Mouse (Mus musculus) gastrocnemius, postnatal 14 days (tissue): ENCODE measurements around the gene Chrdl2. TPM values are rescaled to one million over a fixed set of nuclear protein-coding genes. Genes with fewer than 3 reads are reported as not detected.
"Not testable (repeated sequence)": the region's sequence is repeated elsewhere in the genome, so short reads cannot be mapped to it uniquely, and the experiment has no call there.

Source experiments
- DNase-seq: peaks from one replicate; pipeline ENCODE4 v3.0.0; 2021; ENCODE audit warnings: mixed read lengths
- intact Hi-C: fragments of 180-260 bp; cut with DNase I; formaldehyde crosslinking; loops from one replicate; pipeline ENCODE4 v1.15.1; 2025; ENCODE audit warnings: low total_unique reads
- long read RNA-seq, 2 experiments: library from polyadenylated mRNA; stranded (forward); transcript quantifications; one replicate each; pipeline ENCODE4 v2.0.0; 2021
- total RNA-seq, 2 experiments: library from RNA; stranded (reverse); gene quantifications; 2 replicates each; pipeline ENCODE4 v1.2.3; 2021

Gene Chrdl2
- total RNA-seq, result 1 to 10 TPM; 1.5 to 3.0 TPM
- long read RNA-seq, experiment 1, result 0 reads
- long read RNA-seq, experiment 2, partial matches to known transcripts, result 0 of 2 reads
- long read RNA-seq, experiment 2, other reads (novel, unspliced or antisense), result 0 of 2 reads

DNA sequence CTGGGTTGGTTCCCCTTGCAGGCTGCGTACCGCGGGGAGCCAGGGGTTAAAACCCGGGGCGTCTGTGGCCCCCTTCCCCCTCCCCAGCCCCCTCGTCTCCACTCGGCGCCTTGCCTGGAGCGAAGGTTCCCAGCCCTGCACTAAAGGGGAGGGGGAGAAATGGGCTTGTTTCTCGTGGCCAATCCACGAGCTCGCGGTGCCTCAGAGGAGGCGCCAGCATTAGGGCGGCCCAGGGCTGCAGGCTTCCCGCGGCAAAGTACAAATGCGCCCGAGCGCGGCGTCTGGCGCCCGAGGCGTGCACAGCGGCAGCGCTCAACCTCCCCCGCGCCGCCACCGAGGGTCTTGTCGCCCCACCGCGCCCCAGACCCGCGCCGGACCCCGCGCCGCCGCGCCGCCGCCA, at the start of gene Chrdl2:
Gene Chrdl2 (plus strand): TSS at position 383 of the 400 bp plus-strand sequence.
- intact Hi-C loops, result loop anchor here (5.0 kb wide), 1 partner anchor 107 kb away; no protein-coding TSS in a partner anchor
- peak; percentile 27 for DNase-seq

DNA sequence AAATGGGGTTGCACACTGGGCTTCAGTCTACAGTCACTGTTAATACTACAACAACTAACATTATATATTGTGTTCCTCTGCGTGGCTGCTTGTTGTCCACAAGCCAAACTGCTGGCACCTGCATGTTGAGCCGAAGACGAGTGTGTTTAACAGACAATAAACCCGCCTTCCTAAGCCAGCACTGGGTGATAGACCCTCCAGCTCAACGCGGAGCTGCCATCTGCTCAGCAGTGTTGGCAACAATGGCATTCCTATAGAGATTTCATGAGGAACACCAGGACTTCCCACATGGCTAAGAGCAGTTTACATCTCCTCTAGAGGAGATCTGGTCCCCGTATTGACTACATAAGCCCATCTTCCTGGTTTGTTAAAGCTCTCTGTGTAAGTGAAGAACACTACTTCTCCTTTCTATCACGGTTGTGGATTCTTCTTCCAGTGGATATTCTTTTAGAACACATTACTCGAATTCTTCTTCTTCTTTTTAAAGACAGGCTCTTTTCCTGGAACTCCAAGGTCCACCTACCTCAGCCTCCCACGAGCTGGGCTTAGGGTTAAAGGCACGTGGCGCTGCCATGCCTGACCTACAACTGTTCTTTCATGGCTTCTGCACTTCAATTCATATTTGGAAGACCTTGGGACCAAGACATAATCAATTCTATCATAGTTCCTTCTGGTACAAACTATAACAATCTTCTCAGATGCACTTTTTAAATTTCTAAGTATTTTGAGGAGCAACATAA, 48.6 kb upstream of the Chrdl2 start:
- intact Hi-C loops, result no loop called here
- DNase-seq, result no peak

DNA sequence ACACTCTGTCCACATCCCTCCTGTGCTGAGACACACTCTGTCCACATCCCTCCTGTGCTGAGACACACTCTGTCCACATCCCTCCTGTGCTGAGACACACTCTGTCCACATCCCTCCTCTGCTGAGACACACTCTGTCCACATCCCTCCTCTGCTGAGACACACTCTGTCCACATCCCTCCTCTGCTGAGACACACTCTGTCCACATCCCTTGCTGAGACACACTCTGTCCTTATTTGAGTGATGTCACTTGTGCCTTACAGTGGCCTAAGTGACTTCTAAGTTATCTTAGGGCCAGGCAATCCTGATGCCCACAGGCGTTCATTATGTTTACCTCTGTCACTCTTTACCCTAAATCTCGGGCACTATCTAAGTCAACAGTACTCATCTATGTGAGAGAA, 45.4 kb upstream of the Chrdl2 start:
- DNase-seq, intact Hi-C loops: not testable (repeated sequence)

DNA sequence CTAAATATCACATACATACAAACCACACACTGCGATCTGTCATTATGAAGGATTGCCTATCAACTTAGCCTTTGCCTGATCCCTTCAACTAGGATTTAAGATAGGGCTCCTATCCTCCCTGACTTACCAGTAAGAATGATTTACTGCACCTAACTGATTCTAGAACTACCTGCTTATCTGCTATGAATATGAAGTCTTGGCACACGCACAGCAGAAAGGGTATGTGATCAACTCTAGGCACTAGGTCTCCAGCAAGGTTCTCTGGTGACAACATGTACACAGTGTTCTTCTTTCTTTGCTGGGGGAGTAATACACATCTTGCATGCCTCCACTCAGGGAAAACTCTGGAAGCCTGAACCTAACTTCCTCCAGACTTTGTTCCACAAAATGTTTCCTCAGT, 44.5 kb upstream of the Chrdl2 start:
- no peak for DNase-seq
- intact Hi-C loops, result no loop called here

DNA sequence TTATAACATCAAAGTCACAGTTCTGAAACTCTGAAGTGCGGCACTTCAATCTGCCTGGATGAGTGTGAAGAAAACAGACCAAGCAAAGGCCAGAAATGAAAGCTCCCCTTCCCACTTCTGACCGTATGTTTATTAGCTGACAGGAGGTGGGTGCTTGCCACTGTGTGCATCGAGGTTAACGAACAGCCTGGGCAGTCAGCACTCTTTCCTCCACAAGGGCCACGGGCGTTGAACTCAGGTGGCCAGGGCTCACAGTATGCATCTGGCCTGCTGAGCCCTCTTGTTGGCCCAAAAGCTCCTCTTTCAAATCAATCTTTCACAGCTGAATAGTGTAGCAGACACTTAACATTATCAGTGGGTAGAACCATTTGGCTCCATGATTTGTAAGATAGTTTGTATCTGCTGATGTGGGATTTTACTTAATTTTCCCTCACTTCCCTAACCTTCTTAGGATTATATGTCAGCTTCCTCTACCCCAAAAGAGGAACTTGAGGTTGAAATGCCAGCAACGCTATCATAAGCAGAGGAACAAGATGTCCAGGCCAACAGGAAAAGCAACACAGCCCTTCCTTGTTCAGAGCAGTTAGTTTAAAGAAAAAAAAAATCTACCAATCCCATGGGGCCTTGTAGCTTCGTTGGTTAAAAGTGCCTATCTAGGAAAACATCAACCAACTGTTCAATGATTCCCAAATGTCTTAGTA, 43.3 kb upstream of the Chrdl2 start:
- intact Hi-C loops, result no loop called here
- no peak for DNase-seq

DNA sequence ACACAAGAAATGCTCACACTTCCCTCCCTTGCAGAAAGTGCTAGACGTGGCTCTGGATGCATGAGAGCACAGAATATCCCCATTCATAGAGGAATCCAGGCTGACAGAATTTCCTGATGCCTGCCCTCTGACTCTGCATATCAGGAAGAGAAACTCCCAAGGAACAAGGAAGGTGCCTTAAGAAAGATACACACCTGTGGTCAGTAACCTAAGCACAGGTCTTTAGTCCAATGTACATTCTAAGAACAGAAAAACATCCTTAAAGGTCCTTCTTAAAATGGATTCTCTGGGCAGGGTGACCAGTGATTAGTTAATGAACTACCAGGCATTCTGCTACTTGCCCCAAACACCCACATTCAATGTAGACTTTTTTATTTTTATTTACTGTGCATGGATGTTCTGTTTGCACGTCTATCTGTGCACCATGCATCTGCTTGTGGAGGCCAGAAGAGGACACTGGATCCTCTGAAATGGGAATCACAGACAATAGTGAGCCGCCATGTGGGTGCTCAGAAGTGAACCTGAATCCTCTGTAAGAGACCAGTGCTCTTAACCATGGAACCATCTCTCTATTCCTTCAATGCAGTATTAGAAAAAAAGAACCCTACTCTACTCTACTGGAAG, 42.6 kb upstream of the Chrdl2 start:
- no peak for DNase-seq
- intact Hi-C loops, result no loop called here

DNA sequence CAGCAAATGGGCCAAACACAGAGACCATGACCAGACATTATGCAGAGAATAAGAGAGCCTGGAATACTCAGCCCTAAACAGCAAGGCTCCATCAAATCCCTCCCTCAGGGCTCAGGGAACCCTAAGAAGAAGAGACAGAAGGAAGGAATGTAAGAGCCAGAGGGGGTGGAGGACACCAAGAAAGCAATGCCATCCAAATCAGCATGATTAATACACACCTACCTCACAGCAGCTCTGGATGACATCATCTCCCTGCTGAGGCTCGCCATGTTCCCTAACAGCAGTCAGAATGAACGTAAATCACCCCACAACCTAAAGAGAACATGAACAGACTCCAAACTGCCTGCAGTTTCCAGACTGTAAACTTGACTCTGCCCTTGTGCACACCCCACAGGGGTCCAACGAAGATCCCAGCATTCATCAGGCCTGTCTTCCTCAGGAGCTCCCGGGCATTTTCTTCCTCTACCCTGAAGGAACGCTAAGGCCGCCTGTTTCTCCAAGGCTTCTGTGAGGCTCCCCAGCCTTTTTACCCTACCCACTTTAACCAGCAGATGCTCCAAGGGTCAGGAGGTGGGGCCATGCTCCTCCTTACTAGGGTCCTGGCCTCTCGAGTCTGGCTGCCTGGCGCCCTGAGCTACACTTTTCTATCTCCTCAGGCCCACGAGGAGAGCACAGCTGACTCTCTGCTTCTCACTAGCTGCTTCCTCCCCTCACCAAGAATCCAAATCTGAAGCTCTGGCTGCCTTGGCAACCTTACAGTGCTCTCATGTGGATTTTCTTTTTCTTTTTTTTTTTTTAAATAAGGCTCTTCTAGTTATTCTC, 40.7 kb upstream of the Chrdl2 start:
- DNase-seq, result peak; percentile 9
- intact Hi-C loops, result no loop called here

DNA sequence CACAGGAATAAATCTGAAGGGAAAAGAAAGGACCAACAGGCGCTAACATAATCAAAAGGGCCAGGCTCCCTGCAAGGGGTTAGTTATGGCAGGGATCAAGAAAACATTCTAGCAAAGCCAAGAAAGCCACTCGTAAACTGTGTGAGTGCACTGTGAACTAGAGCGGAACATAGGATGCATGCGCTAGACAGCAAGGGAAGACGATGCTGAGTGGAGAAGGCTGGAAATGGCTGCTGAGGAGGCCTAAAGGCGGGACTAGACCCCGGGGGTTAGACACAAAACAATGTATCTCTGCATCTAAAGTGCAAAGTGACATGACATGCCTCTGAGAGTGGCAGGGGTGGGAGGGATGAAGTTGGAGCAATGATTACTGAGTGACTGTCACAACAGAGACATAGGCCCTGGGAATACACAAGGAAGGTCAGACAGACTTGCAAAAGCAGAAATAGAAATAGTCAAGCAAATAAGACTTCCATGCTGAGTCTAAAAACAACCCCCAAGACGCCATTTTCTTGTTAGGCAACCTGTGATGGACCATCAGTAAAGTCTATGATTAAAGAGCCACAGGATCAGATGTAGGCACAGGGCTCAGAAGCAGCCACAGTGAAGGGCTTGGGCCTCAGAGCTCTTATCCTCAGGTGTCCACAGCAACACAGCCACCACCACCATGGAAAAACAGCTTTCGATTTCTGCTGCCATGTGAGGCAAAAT, 39.8 kb upstream of the Chrdl2 start:
- intact Hi-C loops, result no loop called here
- no peak for DNase-seq

DNA sequence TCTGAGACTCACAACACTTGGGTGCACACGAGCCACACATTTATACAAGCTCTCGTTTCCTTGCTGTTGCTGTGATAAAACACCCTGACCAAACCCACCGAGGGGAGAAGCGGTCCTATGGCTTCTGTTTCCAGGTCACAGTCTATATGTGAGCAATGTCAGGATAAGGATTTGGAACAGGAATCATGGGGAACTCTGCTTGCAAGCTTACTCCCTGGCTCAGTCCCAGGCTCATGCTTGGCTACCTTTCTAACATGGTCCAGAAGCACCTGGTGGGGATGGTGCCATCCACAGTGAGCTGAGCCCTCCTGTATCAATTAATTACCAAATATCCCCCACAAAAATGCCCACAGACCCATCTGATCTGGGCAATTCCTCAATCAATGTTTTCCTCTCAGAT, 36.8 kb upstream of the Chrdl2 start:
- intact Hi-C loops, result no loop called here
- DNase-seq, result no peak

DNA sequence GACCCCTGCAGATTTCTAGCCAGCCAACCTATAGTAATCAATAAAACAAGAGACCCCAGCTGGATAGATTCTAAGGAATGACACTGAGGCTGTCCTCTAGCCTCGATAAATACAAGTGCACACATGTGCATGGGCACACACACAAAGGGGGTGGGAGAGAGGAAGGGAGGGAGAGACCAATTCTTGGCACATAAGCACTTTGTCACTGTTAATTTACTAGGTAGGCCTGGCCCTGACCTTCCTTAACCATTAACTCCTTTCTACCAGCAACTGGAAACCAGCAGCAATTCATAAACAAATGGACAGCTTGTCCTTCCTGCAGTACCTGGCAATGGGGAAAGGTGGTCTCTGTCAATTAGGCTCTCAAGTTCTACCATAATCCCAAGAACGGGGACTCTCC, 34.0 kb upstream of the Chrdl2 start:
- intact Hi-C loops, result no loop called here
- no peak for DNase-seq

DNA sequence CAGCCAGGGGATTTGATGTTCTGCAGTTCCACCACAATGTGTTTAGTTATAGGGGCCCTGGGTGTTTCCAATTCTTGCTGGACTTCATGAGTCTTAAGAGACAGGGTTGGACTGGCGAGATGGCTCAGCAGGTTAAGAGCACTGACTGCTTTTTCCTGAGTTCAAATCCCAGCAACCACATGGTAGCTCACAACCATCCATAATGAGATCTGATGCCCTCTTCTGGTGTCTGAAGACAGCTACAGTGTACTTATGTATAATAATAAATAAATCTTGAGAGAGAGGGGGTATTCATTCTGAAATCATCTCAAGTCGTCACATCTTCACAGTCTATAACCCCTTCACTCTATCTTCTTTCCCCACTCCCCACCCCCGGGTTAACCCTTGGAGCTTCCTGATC, 33.1 kb upstream of the Chrdl2 start:
- DNase-seq, intact Hi-C loops: not testable (repeated sequence)

DNA sequence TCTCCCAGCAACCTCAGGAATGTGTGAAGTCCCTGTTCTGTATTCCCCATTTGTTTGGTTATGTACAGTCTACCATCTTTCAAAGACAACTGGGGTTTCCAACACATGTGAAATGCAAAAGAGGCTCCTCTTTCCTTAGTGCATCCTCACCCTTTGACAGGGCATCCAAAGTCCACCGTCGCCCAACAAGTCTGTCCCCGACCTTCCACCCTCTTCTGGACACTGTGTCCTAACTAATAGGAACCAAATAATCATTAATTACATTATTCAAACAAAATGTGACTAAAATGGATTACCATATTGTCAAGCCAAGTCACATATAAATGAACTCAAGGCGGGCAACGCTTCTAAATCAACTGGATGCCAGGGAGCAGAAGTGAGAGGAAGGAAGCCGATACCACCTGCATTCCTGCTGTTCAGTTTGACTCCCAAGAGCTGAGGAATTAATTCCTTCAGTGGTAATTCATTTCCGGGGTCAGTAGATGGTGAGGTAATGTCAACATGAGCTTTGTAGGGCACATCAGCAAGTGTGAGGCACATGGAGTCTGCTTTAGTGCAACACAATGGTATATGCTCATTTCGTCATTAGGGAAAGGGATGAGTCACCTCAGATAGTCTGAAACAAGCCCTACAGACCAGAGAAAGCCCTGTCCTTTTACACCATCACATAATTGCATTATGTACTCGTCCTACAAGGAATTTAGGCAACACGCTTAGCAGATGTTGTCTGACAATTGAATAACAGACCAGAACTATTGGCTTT, 31.6 kb upstream of the Chrdl2 start:
- no peak for DNase-seq
- intact Hi-C loops, result no loop called here

DNA sequence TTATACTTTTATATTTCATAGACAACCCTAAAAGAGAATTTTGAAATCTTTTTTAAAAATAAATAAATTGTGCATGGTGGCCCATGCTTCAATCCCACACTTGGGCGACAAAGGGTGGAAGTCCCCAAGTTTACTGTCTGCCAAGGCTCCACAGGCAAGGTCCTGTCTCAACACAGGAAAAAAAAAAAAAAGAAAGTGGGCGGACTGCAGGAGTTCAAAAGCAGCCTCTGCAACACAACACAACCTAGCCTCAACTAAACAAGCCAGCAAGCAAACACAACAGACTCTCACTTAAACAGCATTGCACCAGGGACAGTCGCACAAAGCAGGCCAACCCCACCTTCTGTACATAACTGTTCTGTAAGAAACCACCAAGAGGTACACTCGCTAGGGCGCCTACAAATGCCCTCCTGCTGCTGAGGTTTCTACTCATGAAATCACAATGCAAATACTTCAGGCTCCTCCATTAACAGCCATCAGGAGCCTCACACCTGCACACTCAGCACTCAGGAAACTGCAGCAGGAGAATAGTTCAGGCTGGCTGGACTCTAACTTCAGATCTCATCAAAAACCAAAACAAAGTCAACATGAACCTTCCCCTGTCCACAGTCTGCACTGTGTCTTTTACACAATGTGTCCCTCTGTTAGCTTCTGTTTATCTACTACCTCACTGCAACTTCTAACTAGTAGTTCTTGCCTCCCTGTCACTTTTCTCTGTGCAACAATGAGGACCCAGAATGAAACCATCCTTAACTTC, 30.0 kb upstream of the Chrdl2 start:
- DNase-seq, result no peak
- intact Hi-C loops, result no loop called here

DNA sequence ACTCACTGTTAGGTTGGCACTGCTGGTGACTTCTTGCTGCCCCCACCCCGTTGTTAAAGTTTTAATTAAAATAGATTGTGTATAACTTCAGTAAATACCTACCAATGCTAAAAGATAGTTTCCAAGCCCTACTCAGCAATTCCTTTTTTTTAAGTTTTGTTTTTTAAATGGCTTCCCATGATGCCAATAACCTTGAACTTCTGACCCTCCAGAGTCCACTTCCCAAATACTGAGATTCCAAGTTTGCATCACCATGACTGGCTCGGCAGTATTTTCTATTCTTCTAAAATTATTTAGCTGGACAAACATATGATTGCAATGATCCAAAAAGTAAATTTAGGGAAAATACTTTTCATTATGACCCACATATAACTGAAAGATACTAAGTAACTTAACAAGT, 27.9 kb upstream of the Chrdl2 start:
- intact Hi-C loops, result no loop called here
- no peak for DNase-seq

DNA sequence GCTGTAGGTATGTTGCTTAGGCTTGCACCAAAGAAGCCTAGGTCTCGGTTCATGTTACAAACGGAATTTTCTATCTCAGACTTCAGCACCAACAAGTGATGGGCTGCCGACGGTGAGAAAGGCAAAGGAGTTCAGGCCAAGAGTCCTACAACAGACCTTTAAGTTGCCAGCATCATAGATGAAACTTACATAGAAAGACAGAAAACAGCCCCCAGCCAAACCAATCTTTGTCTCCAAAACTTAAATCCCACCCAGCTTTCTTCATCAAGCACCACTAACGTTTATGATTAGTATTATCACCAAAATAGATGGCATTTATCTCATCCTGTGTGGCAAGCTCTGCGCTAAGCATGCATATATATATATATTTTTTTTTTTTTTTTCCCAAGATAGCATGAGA, 26.9 kb upstream of the Chrdl2 start:
- intact Hi-C loops, result no loop called here
- no peak for DNase-seq

DNA sequence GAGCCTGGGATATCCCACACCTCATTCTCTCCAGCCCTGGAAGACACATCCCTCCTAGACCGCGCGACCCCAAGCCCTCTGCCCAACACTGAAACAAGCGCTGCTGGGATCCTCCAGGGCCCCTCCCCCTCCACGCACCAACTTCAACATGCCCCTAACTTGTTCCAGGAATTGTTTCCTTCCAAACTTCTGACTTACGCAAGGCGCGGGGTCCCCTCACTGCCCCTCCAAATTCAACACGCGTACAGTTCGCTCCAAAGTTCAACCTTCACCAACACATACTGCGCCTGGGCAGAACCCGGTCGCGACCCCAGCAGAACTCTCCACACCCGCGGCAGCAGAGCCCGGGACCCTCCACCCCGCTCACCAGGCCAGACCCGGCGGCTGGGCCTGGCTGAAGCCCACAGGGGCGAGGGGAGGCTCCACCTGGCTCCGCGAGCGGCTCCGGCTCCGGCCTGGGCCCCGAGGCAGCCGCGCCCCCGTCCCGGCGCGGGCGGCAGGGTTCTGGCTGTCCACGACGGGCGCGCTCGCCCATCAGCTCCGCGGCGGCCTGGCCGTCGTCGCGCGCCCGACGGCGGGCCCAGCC, 26.3 kb upstream of the Chrdl2 start:
- intact Hi-C loops, result loop anchor here (5.0 kb wide), 1 partner anchor 47 kb away; no protein-coding TSS in a partner anchor
- DNase-seq, result peak; percentile 30

DNA sequence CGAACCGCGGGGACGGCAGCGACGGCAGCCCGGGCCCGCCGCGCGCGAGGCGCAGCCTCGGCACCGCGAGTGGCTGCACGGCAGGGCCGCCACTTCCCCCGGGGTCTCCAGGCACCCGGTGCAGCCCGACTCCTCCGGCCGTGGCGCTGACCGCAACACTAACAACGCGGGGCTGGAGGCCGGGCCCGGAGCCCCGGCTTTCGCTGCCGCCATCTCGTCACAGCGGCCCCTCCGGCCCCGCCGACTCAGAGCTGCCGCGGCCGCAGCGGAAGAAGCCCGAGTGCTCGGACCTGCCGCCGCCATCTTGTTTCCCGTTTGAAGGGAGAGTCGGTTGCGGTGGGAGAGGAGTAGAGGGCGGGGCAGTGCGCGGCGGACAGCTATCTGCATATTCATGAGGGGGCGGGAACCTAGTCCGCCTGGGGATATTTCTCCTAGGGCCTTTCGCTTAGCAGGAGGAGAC, 25.8 kb upstream of the Chrdl2 start, which contains the start of gene Rnf169:
Gene Rnf169 (minus strand): TSS at position 317 of the 460 bp plus-strand sequence.
- intact Hi-C loops, result loop anchor here (5.0 kb wide), 1 partner anchor 48 kb away; no protein-coding TSS in a partner anchor
- peak; percentile 91 for DNase-seq
